Mouse (Mus musculus) midbrain, embryonic 14.5 days (tissue): ENCODE data around the gene Auh. TPM values are rescaled to one million over a fixed set of nuclear protein-coding genes. Genes with fewer than 3 reads are reported as not detected.

Source experiments
- ATAC-seq: fragments of 200-750 bp; cut with Nextera tagmentation; 2 replicates; pipeline ENCODE4 v1.8.0; 2017; ENCODE audit warnings: moderate number of reproducible peaks, moderate library complexity; ENCODE audit not compliant: low FRiP score, low TSS enrichment
- DNase-seq: peaks from one replicate; pipeline ENCODE4 v3.0.0-alpha.2; 2015
- H3K27ac ChIP-seq: fragments of 300-500 bp; sonication (generic); replicated peaks from 2 replicates; pipeline ENCODE4 v1.5.1; 2014; ENCODE audit warnings: mild to moderate bottlenecking, low read depth, low read length, moderate library complexity
- H3K27me3 ChIP-seq: fragments of 300-500 bp; sonication (generic); 2 replicates; pipeline ENCODE4 v1.6.1; 2014; ENCODE audit warnings: low read length, control low read depth, mixed read lengths; ENCODE audit not compliant: control insufficient read depth, insufficient read depth
- H3K36me3 ChIP-seq: fragments of 300-500 bp; sonication (generic); 2 replicates; pipeline ENCODE4 v1.6.1; 2014; ENCODE audit warnings: low read length, control low read depth; ENCODE audit not compliant: control insufficient read depth, insufficient read depth
- H3K4me1 ChIP-seq: fragments of 300-500 bp; sonication (generic); 2 replicates; pipeline ENCODE4 v1.6.1; 2014; ENCODE audit warnings: mild to moderate bottlenecking, antibody characterized with exemption, low read length, control low read depth; ENCODE audit not compliant: control insufficient read depth, insufficient read depth
- H3K4me2 ChIP-seq: fragments of 300-500 bp; sonication (generic); 2 replicates; pipeline ENCODE4 v1.6.1; 2014; ENCODE audit warnings: mild to moderate bottlenecking, low read length, moderate library complexity
- H3K4me3 ChIP-seq: fragments of 300-500 bp; sonication (generic); replicated peaks from 2 replicates; pipeline ENCODE4 v1.5.1; 2014; ENCODE audit warnings: low read depth, low read length
- H3K9ac ChIP-seq: fragments of 300-500 bp; sonication (generic); replicated peaks from 2 replicates; pipeline ENCODE4 v1.6.1; 2014; ENCODE audit warnings: mild to moderate bottlenecking, low read length, moderate library complexity
- H3K9me3 ChIP-seq: fragments of 300-500 bp; sonication (generic); 2 replicates; pipeline ENCODE4 v1.6.1; 2016; ENCODE audit warnings: low read length, control low read depth, mixed read lengths; ENCODE audit not compliant: control insufficient read depth
- WGBS: fragments of 180-500 bp; shearing (Covaris S2); extraction: QIAGEN DNeasy Blood & Tissue Kit; methylation state at CpG from one replicate; pipeline ENCODE4 v1.1.7; 2014; 5-methylcytosine and 5-hydroxymethylcytosine counted together
- polyA plus RNA-seq: library from polyadenylated mRNA; unstranded; fragments of >200 nt; fragmentation: Nextera tagmentation; extraction: Ambion mirVana; gene quantifications from 2 replicates; pipeline ENCODE4 v1.2.1, GENCODE M21; 2014

Auh gene
- polyA plus RNA-seq, 1 experiment from 2014 or later: 49.5 TPM

DNA sequence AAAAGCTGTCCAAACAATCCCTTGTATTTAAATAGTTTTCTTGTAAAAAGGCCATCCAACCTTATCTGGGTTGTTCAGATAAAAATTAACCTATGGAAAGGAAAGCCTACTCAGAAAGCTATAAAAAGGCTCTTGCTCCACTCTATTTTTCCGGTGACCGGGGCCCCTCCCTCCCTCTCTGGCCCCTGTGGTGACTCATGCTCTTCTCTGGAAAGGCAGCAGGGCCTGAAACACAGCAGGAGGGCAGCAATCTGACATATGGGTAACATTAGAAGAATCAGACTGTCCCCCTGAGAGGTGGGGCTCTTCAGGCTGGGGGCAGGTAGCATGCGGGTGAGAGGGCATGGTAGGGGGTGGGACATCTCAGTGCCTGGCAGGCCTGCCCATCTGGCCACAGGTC lies 110.7 kb downstream of the Auh start:
- no peak for ATAC-seq
- Histone ChIP-seq H3K27ac (no peak overlapping the region), H3K9ac (no peak overlapping the region), H3K4me2 (no peak overlapping the region), H3K36me3 (no peaks in the 10 kb centered on the region), H3K27me3 (no peaks in the 10 kb centered on the region), H3K9me3 (no peaks in the 10 kb centered on the region), H3K4me1 (peaks cover 16% of the 10 kb centered on the region; the same call in 1 of the 2 replicates), H3K4me3 (no peak overlapping the region)
- 33% methylated on average over 3 of the region's 3 CpGs for WGBS
- DNase-seq: no peak

DNA sequence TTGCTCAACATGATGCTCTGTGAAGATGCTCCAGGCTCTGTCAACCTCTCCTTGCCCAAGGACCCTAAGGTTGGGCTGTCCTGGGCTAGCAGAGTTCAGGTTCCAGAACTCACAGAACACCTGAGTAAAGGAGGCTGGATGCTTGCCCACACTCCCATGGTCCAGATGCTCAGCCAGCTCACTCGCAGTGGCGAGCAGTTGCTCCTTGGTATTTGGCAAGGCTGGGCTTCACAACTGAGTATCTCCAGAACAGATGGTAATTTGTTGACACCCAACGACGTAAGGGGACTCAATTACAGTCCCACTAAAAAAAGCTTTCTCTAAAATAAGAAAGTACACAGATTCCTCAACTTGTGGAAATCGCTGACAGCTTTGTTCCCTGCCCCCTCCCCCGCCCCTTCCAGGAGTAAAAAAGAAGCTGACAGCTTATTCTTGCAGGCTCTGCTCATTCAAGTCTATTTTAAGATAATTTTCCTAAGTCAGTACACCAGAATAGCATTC lies 111.4 kb downstream of the Auh start:
- Histone ChIP-seq H3K9me3 (no peaks in the 10 kb centered on the region), H3K27ac (no peak overlapping the region), H3K27me3 (no peaks in the 10 kb centered on the region), H3K4me2 (no peak overlapping the region), H3K4me3 (no peak overlapping the region), H3K4me1 (peaks cover 15% of the 10 kb centered on the region; the same call in 1 of the 2 replicates), H3K36me3 (no peaks in the 10 kb centered on the region), H3K9ac (no peak overlapping the region)
- no peak for DNase-seq
- no peak for ATAC-seq
- 76% methylated on average over 6 of the region's 6 CpGs for WGBS

DNA sequence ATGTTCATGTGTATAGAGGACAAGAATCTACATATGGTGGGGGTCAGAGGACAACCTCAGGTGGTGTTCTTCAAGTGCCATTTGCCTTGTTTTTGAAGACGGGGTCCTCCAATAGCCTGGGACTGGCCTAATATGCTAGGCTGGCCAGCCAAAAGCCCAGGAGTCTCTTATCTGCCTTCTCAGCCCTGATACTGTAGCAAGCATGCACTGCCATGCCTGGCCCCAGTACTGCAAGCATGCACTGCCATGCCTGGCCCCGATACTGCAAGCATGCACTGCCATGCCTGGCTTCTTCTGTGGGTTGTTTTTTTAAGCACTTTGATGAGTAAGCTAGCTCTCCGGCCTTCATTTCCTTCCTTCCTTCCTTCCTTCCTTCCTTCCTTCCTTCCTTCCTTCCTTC lies 115.7 kb downstream of the Auh start:
- H3K36me3 ChIP-seq: no peaks in the 10 kb centered on the region
- no peaks in the 10 kb centered on the region for H3K9me3 ChIP-seq
- no peak overlapping the region for H3K27ac ChIP-seq
- H3K4me2 ChIP-seq: no peak overlapping the region
- 93% methylated on average over 3 of the region's 3 CpGs for WGBS
- H3K4me3 ChIP-seq: no peak overlapping the region
- no peaks in the 10 kb centered on the region for H3K27me3 ChIP-seq
- no peak for ATAC-seq
- no peak for DNase-seq
- H3K9ac ChIP-seq: no peak overlapping the region
- H3K4me1 ChIP-seq: no peaks in the 10 kb centered on the region

DNA sequence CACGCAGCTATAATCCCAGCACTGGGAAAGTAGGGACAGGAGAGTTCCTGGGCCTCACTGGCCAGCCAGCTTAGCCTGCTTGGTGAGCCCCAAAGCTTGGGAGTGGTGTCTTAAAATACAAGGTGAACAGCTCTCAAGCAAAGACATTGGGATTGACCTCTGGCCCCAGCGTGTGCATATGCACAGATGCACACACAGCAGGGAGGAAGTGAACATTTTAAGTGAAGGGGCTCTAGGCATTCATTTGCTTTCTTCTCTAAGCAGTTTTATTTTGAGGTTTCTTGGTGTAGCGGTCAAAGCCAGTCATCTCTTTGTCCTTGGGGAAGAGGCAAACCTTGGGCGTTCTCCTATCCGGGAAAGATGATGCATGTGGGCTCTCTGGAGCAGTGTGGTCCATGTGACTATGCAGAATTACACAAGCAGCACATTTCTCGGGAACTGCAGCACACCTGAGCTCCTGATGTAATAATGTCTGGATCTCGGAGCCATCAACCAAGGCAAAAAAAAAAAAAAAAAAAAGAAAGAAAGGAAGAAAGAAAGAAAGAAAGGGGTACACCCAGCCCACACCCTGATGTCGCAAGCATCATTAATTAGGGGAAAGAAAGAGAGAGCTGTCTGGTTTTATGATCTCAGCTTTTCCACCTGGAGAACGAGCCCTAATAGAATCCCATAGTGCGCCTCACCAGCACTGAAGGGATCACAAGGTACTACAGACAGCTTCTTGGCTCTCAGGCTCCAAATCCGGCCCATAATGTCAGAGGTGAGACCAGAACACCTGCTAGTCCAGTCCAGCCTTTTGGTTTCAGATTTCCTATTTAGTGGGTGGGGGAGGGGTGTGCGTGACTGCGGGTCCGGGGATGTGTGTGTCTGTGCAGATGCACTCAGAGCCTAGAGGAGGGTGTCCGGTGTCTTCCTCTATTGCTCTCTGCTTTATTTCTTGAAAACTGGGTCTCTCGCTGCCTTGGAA lies 116.6 kb downstream of the Auh start:
- H3K4me3 ChIP-seq: no peak overlapping the region
- H3K9me3 ChIP-seq: no peaks in the 10 kb centered on the region
- H3K4me2 ChIP-seq: no peak overlapping the region
- H3K36me3 ChIP-seq: no peaks in the 10 kb centered on the region
- no peaks in the 10 kb centered on the region for H3K27me3 ChIP-seq
- no peak overlapping the region for H3K9ac ChIP-seq
- no peak for DNase-seq
- no peaks in the 10 kb centered on the region for H3K4me1 ChIP-seq
- WGBS: 85% methylated on average over 16 of the region's 16 CpGs
- H3K27ac ChIP-seq: no peak overlapping the region
- no peak for ATAC-seq

DNA sequence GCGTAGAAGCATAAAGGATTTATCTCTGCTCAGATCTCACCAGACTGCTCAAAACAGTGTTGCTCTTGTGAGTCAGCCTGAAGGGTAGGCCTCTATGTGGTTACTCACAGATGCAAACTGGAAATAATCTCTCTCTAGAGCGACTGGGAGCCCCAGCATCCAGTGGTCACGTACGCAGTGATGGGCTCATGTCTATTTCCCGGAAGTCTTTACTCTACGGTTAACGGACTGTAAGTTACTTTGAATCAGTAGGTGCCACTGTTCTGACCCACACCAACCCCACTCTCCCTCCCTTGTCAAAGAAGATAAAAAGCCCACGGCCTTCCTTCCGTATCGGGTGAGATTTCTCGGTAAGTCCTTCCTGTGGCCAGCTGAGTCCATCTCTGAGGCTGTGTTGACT lies 121.8 kb downstream of the Auh start:
- H3K4me2 ChIP-seq: no peak overlapping the region
- no peaks in the 10 kb centered on the region for H3K4me1 ChIP-seq
- WGBS: 93% methylated on average over 11 of the region's 11 CpGs
- H3K9ac ChIP-seq: no peak overlapping the region
- no peaks in the 10 kb centered on the region for H3K36me3 ChIP-seq
- ATAC-seq (no peak), DNase-seq (no peak)
- H3K4me3 ChIP-seq: no peak overlapping the region
- no peaks in the 10 kb centered on the region for H3K9me3 ChIP-seq
- no peaks in the 10 kb centered on the region for H3K27me3 ChIP-seq
- no peak overlapping the region for H3K27ac ChIP-seq

DNA sequence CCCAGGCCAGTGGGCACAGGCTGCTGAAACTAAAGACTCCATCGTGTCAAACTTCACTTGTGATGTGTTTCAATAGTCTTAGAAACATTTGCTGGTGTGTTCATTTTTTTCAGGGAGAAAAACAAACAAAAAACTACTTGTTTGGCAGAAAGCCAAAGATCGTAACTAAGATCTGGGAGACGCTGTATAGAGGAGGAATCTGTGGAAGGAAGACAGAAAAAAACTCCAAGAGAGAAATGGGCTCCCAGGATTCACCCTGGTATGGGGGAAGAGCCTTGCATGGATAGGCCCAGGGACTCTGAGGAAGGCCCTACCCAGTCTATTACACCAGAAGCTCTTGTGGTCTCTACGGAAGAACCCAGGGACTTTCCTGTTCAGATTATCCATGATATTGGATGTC lies 123.5 kb downstream of the Auh start:
- peak; percentile 22 for DNase-seq
- Histone ChIP-seq H3K27me3 (no peaks in the 10 kb centered on the region), H3K4me2 (no peak overlapping the region), H3K9me3 (no peaks in the 10 kb centered on the region), H3K36me3 (no peaks in the 10 kb centered on the region), H3K9ac (no peak overlapping the region), H3K4me3 (no peak overlapping the region), H3K4me1 (no peaks in the 10 kb centered on the region), H3K27ac (no peak overlapping the region)
- WGBS: 52% methylated on average over 4 of the region's 4 CpGs
- ATAC-seq: no peak

DNA sequence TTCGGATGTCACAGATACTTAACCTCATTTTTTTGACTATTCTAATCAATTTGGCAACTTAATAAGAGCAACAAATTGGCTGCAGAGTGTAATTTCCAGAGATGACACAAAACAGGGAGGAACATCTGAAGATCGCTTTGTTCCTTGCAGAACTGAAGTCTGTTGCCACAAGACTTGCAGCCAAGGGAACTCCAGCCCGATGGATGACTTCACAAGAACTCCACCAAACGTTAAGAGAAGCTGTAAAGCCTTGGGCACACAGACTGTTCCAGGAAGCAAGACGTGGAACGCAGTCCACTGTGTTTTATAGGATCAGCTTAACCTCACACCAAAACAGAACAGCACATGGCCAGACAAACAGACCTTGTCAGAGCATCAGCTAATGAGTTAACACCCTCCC lies 123.9 kb downstream of the Auh start:
- no peaks in the 10 kb centered on the region for H3K36me3 ChIP-seq
- WGBS: 76% methylated on average over 6 of the region's 6 CpGs
- H3K27me3 ChIP-seq: no peaks in the 10 kb centered on the region
- H3K9ac ChIP-seq: no peak overlapping the region
- no peaks in the 10 kb centered on the region for H3K9me3 ChIP-seq
- ATAC-seq: no peak
- no peak for DNase-seq
- H3K27ac ChIP-seq: no peak overlapping the region
- no peak overlapping the region for H3K4me3 ChIP-seq
- no peaks in the 10 kb centered on the region for H3K4me1 ChIP-seq
- no peak overlapping the region for H3K4me2 ChIP-seq

DNA sequence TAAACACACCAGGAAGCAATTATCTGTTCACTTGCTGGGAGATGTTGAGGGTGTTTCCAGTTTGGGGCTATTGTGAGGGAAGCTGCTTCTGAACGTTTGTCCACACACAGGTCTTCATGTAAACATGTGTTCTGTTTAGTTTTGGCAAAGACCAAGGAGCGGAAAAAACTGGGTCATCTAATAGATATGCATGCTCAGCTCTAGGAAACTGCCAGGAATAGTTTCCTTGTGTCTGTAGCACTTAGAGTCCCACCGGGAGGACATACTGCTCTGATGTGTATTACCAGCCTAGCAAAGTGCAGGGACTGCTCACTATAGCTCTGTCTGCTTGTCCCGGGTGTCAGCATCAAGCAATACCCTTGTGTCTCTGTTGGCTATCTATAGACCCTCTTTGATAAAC lies 127.0 kb downstream of the Auh start:
- Histone ChIP-seq H3K36me3 (no peaks in the 10 kb centered on the region), H3K4me3 (no peak overlapping the region), H3K9me3 (no peaks in the 10 kb centered on the region), H3K27me3 (no peaks in the 10 kb centered on the region), H3K9ac (no peak overlapping the region), H3K4me2 (no peak overlapping the region), H3K27ac (no peak overlapping the region), H3K4me1 (no peaks in the 10 kb centered on the region)
- no peak for ATAC-seq
- DNase-seq: no peak
- WGBS: 83% methylated on average over 4 of the region's 4 CpGs
